Mouse (Mus musculus) ES-Bruce4 (cell line): Measurements from ENCODE around the gene Dgcr8. TPM values are rescaled to one million over a fixed set of nuclear protein-coding genes. Genes with fewer than 3 reads are reported as not detected.

Experiments
- H3K27ac ChIP-seq: 2 replicates; pipeline ENCODE4 v1.5.1; 2012; ENCODE audit warnings: low read length, inconsistent platforms; ENCODE audit not compliant: insufficient read depth
- H3K27me3 ChIP-seq: 2 replicates; pipeline ENCODE4 v1.6.1; 2012; ENCODE audit warnings: mild to moderate bottlenecking, low read length, inconsistent platforms; ENCODE audit not compliant: control insufficient read depth, poor library complexity, insufficient read depth, severe bottlenecking
- H3K36me3 ChIP-seq: 2 replicates; pipeline ENCODE4 v1.6.1; 2012; ENCODE audit warnings: inconsistent platforms, mild to moderate bottlenecking, low read length, moderate library complexity; ENCODE audit not compliant: control insufficient read depth, poor library complexity, insufficient read depth, severe bottlenecking
- H3K4me1 ChIP-seq: one replicate; pipeline ENCODE4 v1.8.1; 2011; ENCODE audit warnings: low read length; ENCODE audit not compliant: control insufficient read depth, insufficient read depth
- H3K4me3 ChIP-seq: 2 replicates; pipeline ENCODE4 v1.5.1; 2011; ENCODE audit warnings: low read depth, mild to moderate bottlenecking, low read length
- H3K9ac ChIP-seq: 2 replicates; pipeline ENCODE4 v1.6.1; 2012; ENCODE audit warnings: low read depth, mild to moderate bottlenecking, inconsistent platforms; ENCODE audit not compliant: poor library complexity, severe bottlenecking
- H3K9me3 ChIP-seq: replicated peaks from 2 replicates; pipeline ENCODE4 v1.6.1; 2012; ENCODE audit warnings: mild to moderate bottlenecking, low read length, inconsistent platforms; ENCODE audit not compliant: control insufficient read depth, poor library complexity, insufficient read depth, severe bottlenecking
- CTCF ChIP-seq: IDR thresholded peaks from one replicate; pipeline ENCODE4 v1.8.1; 2011; ENCODE audit warnings: low read depth, low read length
- EP300 ChIP-seq: IDR thresholded peaks from 2 replicates; pipeline ENCODE4 v1.6.1; 2011; ENCODE audit warnings: low read depth, low read length; ENCODE audit not compliant: insufficient read depth
- POLR2A ChIP-seq: IDR thresholded peaks from one replicate; pipeline ENCODE4 v1.8.1; 2011; ENCODE audit warnings: low read length; ENCODE audit not compliant: insufficient read depth
- polyA plus RNA-seq: library from polyadenylated mRNA; stranded (reverse); fragments of >200 nt; gene quantifications from 2 replicates; pipeline ENCODE4 v1.2.4, GENCODE M21; 2011; ENCODE audit warnings: low read depth; ENCODE audit not compliant: missing spikeins, insufficient read depth, insufficient read length

Gene Dgcr8
- polyA plus RNA-seq, 1 experiment = 82.7 TPM

DNA sequence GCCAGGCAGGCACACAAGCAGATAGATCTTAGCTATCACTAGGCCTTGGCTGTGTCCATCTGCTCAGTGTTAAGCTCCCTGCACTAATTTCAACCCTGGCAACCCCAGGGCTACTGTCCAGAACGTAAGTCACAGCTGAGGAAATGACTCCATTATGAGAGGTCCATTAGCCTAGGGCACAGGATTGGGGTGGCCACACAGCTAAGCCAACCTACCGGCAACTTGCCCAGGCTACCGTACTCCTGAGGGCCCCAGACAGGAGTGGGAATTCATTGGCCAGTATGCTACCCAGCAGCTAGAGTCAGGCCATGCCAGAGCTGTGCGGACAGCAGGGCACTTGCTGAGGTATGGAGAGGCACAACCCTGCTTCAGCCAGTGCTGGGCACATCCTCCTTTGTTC lies 60.2 kb downstream of the Dgcr8 start:
- Histone ChIP-seq H3K27me3 (no peaks in the 10 kb centered on the region), H3K9me3 (no peaks in the 10 kb centered on the region), H3K4me3 (no peak overlapping the region), H3K27ac (no peak overlapping the region), H3K4me1 (no peaks in the 10 kb centered on the region), H3K9ac (no peak overlapping the region), H3K36me3 (no peaks in the 10 kb centered on the region)
- no peak for TF ChIP-seq CTCF
- TF ChIP-seq EP300 = no peak
- no peak for TF ChIP-seq POLR2A

DNA sequence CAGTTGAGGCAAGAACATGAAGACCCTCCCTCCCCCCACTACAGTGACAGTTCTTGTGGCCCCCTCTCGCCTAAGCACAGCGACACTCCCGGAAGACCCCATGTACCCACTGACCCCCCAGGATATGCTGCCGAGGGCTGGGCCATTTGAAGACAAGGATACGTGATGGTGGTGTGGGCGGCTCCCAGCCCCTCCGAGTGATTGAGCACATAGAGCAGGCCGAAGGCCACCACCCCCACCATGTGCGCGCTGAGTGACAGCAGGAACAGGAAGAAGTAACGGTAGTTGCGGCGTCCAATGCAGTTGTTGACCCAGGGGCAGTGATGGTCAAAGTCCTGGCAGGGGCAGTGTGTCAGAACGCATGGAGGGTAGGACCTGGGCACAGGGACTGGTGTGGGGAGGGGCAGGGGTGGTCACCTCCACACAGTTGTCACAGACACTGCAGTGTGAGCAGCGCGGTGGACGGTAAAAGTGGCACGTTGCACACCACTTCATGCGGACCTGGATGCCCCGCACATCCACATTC lies 61.1 kb downstream of the Dgcr8 start:
- no peaks in the 10 kb centered on the region for H3K27me3 ChIP-seq
- TF ChIP-seq CTCF = no peak
- TF ChIP-seq POLR2A = no peak
- TF ChIP-seq EP300 = no peak

DNA sequence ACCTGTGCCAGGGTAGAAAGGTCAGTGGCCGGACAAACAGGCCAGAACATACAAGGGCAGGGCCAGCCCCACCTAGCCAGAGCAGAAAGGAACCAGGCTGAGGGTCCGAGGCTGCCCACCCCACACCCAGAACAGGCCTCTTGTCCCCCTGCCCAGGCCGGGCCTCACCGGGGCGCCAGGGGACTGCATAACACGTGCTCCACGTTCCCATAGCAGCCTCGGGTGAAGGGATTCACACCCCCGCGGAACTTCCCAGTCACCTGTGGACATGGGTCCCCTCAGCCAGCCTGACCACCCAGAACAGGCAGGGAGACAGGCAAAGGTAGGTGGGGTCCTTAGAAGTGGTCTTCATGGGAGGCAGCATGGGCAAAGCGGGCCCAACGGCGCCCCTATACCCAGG lies 61.9 kb downstream of the Dgcr8 start:
- H3K27me3 ChIP-seq = no peaks in the 10 kb centered on the region
- no peak overlapping the region for H3K27ac ChIP-seq
- H3K9me3 ChIP-seq = no peaks in the 10 kb centered on the region
- no peak for TF ChIP-seq POLR2A
- TF ChIP-seq EP300 = no peak
- TF ChIP-seq CTCF = no peak
- H3K36me3 ChIP-seq = no peaks in the 10 kb centered on the region
- no peaks in the 10 kb centered on the region for H3K4me1 ChIP-seq
- H3K9ac ChIP-seq = no peak overlapping the region
- no peak overlapping the region for H3K4me3 ChIP-seq

More for the DNA sequence above, 61.1 kb downstream of the Dgcr8 start:
- Histone ChIP-seq H3K4me1 (no peaks in the 10 kb centered on the region), H3K9me3 (no peaks in the 10 kb centered on the region), H3K4me3 (no peak overlapping the region), H3K36me3 (no peaks in the 10 kb centered on the region), H3K27ac (no peak overlapping the region), H3K9ac (no peak overlapping the region)

DNA sequence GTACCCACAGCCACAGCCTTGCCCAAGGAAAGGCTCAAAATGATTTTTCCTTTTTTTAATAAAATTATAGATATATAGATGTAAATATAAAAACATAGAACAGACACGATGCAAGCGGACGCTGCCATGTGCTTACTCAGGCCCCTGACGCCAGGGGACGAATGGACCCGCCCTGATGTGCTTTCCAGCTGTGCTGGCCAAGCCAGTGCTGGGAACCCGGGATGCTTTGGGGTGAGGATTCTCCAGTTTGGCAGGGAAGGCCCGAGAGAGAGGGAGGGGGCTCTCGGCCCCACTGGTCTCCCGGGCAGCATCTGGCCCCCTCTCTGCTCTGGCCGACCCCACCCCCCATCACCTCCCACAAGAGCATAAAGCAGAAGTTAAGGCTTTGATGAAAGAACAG lies 66.9 kb downstream of the Dgcr8 start:
- Histone ChIP-seq H3K4me1 (no peaks in the 10 kb centered on the region), H3K9me3 (no peaks in the 10 kb centered on the region), H3K4me3 (no peak overlapping the region), H3K27me3 (no peaks in the 10 kb centered on the region), H3K36me3 (no peaks in the 10 kb centered on the region), H3K9ac (no peak overlapping the region), H3K27ac (no peak overlapping the region)
- TF ChIP-seq EP300 (no peak), POLR2A (no peak), CTCF (no peak)

DNA sequence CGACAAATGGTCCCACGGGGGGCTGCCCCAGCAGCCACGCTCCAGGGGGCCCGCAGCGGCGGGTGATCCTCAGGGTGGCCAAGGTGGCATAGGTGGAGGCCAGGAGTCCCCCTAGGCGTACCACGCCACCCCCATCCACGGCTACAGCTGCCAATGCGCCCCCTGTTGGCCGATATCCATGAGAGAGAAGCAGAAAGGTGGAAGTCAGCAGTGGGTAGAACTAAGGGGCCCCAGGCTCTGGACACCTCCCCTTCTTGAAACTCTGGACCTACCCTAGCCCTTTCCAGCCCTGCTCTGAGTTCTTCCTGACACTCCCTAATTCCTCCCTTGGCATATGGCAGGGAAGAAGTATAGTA lies 67.5 kb downstream of the Dgcr8 start:
- H3K27me3 ChIP-seq = no peaks in the 10 kb centered on the region
- H3K9me3 ChIP-seq = no peaks in the 10 kb centered on the region
- no peak overlapping the region for H3K9ac ChIP-seq
- H3K4me1 ChIP-seq = no peaks in the 10 kb centered on the region
- H3K4me3 ChIP-seq = no peak overlapping the region
- no peak for TF ChIP-seq POLR2A
- peak; percentile 34 for TF ChIP-seq CTCF
- H3K36me3 ChIP-seq = no peaks in the 10 kb centered on the region
- no peak overlapping the region for H3K27ac ChIP-seq

DNA sequence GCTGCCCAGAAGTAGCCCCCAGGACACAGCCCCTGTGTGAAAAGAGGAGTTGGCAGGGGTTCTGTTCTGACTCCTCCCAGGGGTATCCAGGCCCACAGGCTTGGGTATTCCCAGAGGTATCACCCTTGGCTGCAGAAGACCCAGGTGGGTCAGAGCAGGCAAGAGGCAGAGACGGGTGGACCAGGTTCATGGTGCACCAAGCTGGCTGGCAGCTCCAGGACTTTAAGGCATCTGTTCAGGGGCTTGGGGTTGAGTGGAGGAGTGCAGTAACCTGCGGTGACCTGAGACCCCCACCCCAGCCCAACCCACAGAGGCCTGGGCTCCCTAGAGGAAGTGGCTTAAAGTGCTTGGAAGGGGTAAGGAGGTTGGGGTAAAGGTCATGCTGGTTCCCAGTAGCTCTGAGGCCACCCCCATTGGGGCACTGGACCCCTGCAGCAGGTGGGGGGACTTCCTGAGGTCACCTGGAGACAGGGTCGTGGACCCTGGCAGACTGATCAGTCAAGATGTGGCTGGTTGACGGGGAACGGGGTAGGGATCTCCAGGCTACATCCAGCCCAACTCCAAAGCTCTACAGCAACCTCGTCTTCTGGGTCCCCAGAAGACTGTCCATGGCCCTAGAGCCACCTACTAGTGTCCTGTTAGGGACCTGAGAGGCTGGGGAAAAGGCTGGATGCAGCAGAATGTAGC lies 68.0 kb downstream of the Dgcr8 start:
- Histone ChIP-seq H3K27ac (no peak overlapping the region), H3K9me3 (no peaks in the 10 kb centered on the region), H3K4me1 (no peaks in the 10 kb centered on the region), H3K9ac (no peak overlapping the region), H3K4me3 (no peak overlapping the region), H3K27me3 (no peaks in the 10 kb centered on the region), H3K36me3 (no peaks in the 10 kb centered on the region)
- TF ChIP-seq CTCF (no peak), EP300 (no peak), POLR2A (no peak)
